Mouse (Mus musculus): Measurements from ENCODE around the gene Fkbp5. TPM values are rescaled to one million over a fixed set of nuclear protein-coding genes. Genes with fewer than 3 reads are reported as not detected.
A peak's percentile ranks its signal among the peaks of the same experiment; 100 is the strongest.

The Fkbp5 gene
- 14.4 and 17.5 TPM in 2 replicates for total RNA-seq (2012; rRNA removed)
- total RNA-seq (2014; rRNA removed): 21.5 and 22.6 TPM in 2 replicates
- 31.4 and 35.3 TPM in 2 replicates for polyA plus RNA-seq (2012; ENCODE audit: insufficient read length, low read depth)

- no peak for TF ChIP-seq JUN (IDR thresholded peaks at IDR 0.05; ENCODE audit: insufficient read depth, low read depth, low read length)
- TF ChIP-seq MYC (IDR thresholded peaks at IDR 0.05; ENCODE audit: low read depth, low read length): no peak
- TF ChIP-seq IRF4 (IDR thresholded peaks at IDR 0.05; ENCODE audit: low read depth, low read length): no peak
- TF ChIP-seq HCFC1 (IDR thresholded peaks at IDR 0.05; ENCODE audit: low read depth, low read length): no peak
- TF ChIP-seq UBTF (IDR thresholded peaks at IDR 0.05; ENCODE audit: low read depth, low read length): no peak
- no peak for TF ChIP-seq NELFE (IDR thresholded peaks at IDR 0.05; ENCODE audit: low read depth, low read length)
- TF ChIP-seq ZMIZ1 (IDR thresholded peaks at IDR 0.05; ENCODE audit: low read depth, low read length): no peak
- TF ChIP-seq MAFK (IDR thresholded peaks at IDR 0.05; ENCODE audit: insufficient replicate concordance, low read length): no peak
- TF ChIP-seq RCOR1 (conservative IDR thresholded peaks at IDR 0.05; ENCODE audit: low read depth, low read length): no peak
- TF ChIP-seq TCF12 (IDR thresholded peaks at IDR 0.05; ENCODE audit: low read depth, low read length): no peak
- TF ChIP-seq CHD1 (IDR thresholded peaks at IDR 0.05; ENCODE audit: low read depth, low read length): no peak
- TF ChIP-seq MEF2A (IDR thresholded peaks at IDR 0.05; ENCODE audit: borderline replicate concordance, low read depth, low read length): no peak
- TF ChIP-seq CHD2 (IDR thresholded peaks at IDR 0.05; ENCODE audit: low read length): no peak
- no peak for TF ChIP-seq ELF1 (IDR thresholded peaks at IDR 0.05; ENCODE audit: low read depth, low read length)
- no peak for TF ChIP-seq POLR2AphosphoS2 (IDR thresholded peaks at IDR 0.05; ENCODE audit: low read depth, low read length)
- TF ChIP-seq RAD21 (IDR thresholded peaks at IDR 0.05; ENCODE audit: low read depth, low read length): no peak
- no peak for TF ChIP-seq MXI1 (IDR thresholded peaks at IDR 0.05; ENCODE audit: low read depth, low read length)
- TF ChIP-seq TBP (conservative IDR thresholded peaks at IDR 0.05; ENCODE audit: low read depth, low read length): no peak
- no peak for TF ChIP-seq GABPA (IDR thresholded peaks at IDR 0.05; ENCODE audit: insufficient replicate concordance, low read depth, low read length)
- Histone ChIP-seq H3K79me2 (replicated peaks; ENCODE audit: control insufficient read depth, extremely low read depth, insufficient read depth, poor library complexity, severe bottlenecking) (no peaks in the 10 kb centered on the region), H3K4me1 (ENCODE audit: control insufficient read depth in 1 of 2, insufficient read depth in 2 of 2) (peaks cover 19 to 72% of the 10 kb centered on the region in 2 experiments), H3K4me2 (ENCODE audit: insufficient read depth, low read depth, poor library complexity, severe bottlenecking) (peak within 1 kb of the TSS; percentile 52), H3K27me3 (replicated peaks) (peaks cover 18% of the 10 kb centered on the region), H3K9ac (ENCODE audit: insufficient read depth, low read depth) (peak within 1 kb of the TSS; percentile 39), H3K9me3 (replicated peaks; ENCODE audit: low read length) (peaks cover 3% of the 10 kb centered on the region), H3K36me3 (replicated peaks in 1 of 2; ENCODE audit: control insufficient read depth in 1 of 2, insufficient read depth in 1 of 2, low read length in 1 of 2) (no peaks in the 10 kb centered on the region), H3K27ac (ENCODE audit: insufficient read depth, low read depth) (peak within 1 kb of the TSS; percentile 34; the same call in 1 of the 2 replicates), H3K4me3 (replicated peaks in 1 of 3; ENCODE audit: low read depth in 2 of 3, low read length in 2 of 3, poor library complexity in 1 of 3) (peak within 1 kb of the TSS; percentile 50 to 52 (median 52))
- dilution Hi-C loops (cut with MboI; ENCODE audit: extremely low pct_ligation_motif_present, extremely low pct_unique_long_range_greater_than_20kb, low sequenced_read_pairs): no loop called here
- no peak for DNase-seq (ENCODE audit: extremely low read depth)
- in situ Hi-C loops (cut with MboI; ENCODE audit: low pct_ligation_motif_present, low pct_unique_long_range_greater_than_20kb, low sequenced_read_pairs): loop anchor here (25.0 kb wide), 1 partner anchor 305 kb away; the partner anchor contains the start of gene Def6
Observed at GRCm38 (mm10) chr17:28517441-28517955, at the start of gene Fkbp5. Gene Fkbp5 (minus strand): TSS chr17:28517527.

- dilution Hi-C loops (cut with MboI; ENCODE audit: extremely low pct_ligation_motif_present, extremely low pct_unique_long_range_greater_than_20kb, low sequenced_read_pairs) (no loop called here), in situ Hi-C loops (cut with MboI; ENCODE audit: low pct_ligation_motif_present, low pct_unique_long_range_greater_than_20kb, low sequenced_read_pairs) (no loop called here)
- Histone ChIP-seq H3K27ac (ENCODE audit: insufficient read depth, low read depth) (no peak overlapping the region), H3K4me1 (ENCODE audit: control insufficient read depth in 1 of 2, insufficient read depth in 2 of 2) (no peaks in the 10 kb centered on the region), H3K4me3 (replicated peaks in 1 of 3; ENCODE audit: low read depth in 2 of 3, low read length in 2 of 3, poor library complexity in 1 of 3) (no peak overlapping the region), H3K9ac (ENCODE audit: insufficient read depth, low read depth) (no peak overlapping the region), H3K9me3 (replicated peaks; ENCODE audit: low read length) (no peaks in the 10 kb centered on the region), H3K27me3 (replicated peaks) (peaks cover 16% of the 10 kb centered on the region), H3K4me2 (ENCODE audit: insufficient read depth, low read depth, poor library complexity, severe bottlenecking) (no peak overlapping the region), H3K79me2 (replicated peaks; ENCODE audit: control insufficient read depth, extremely low read depth, insufficient read depth, poor library complexity, severe bottlenecking) (no peaks in the 10 kb centered on the region), H3K36me3 (replicated peaks in 1 of 2; ENCODE audit: control insufficient read depth in 1 of 2, insufficient read depth in 1 of 2, low read length in 1 of 2) (no peaks in the 10 kb centered on the region)
- DNase-seq (ENCODE audit: extremely low read depth): no peak
- TF ChIP-seq GABPA (IDR thresholded peaks at IDR 0.05; ENCODE audit: insufficient replicate concordance, low read depth, low read length): no peak
- TF ChIP-seq POLR2AphosphoS2 (IDR thresholded peaks at IDR 0.05; ENCODE audit: low read depth, low read length): no peak
- no peak for TF ChIP-seq CTCF (conservative IDR thresholded peaks at IDR 0.05 in 1 of 2, IDR thresholded peaks at IDR 0.05 in 1 of 2; ENCODE audit: low read depth in 2 of 2, low read length in 2 of 2)
- no peak for TF ChIP-seq TBP (conservative IDR thresholded peaks at IDR 0.05; ENCODE audit: low read depth, low read length)
- no peak for TF ChIP-seq UBTF (IDR thresholded peaks at IDR 0.05; ENCODE audit: low read depth, low read length)
- no peak for TF ChIP-seq USF2 (conservative IDR thresholded peaks at IDR 0.05; ENCODE audit: low read depth, low read length)
- no peak for TF ChIP-seq POLR2A (IDR thresholded peaks at IDR 0.05; ENCODE audit: low read depth, low read length)
- TF ChIP-seq RAD21 (IDR thresholded peaks at IDR 0.05; ENCODE audit: low read depth, low read length): no peak
- TF ChIP-seq MXI1 (IDR thresholded peaks at IDR 0.05; ENCODE audit: low read depth, low read length): no peak
- no peak for TF ChIP-seq USF1 (IDR thresholded peaks at IDR 0.05; ENCODE audit: low read depth, low read length)
- no peak for TF ChIP-seq E2F4 (IDR thresholded peaks at IDR 0.05; ENCODE audit: insufficient replicate concordance, low read depth, low read length)
- TF ChIP-seq ETS1 (conservative IDR thresholded peaks at IDR 0.05; ENCODE audit: low read depth, low read length): no peak
- TF ChIP-seq NRF1 (IDR thresholded peaks at IDR 0.05; ENCODE audit: low read depth, low read length): no peak
- TF ChIP-seq IRF4 (IDR thresholded peaks at IDR 0.05; ENCODE audit: low read depth, low read length): no peak
- TF ChIP-seq ELF1 (IDR thresholded peaks at IDR 0.05; ENCODE audit: low read depth, low read length): no peak
- TF ChIP-seq HCFC1 (IDR thresholded peaks at IDR 0.05; ENCODE audit: low read depth, low read length): no peak
- no peak for TF ChIP-seq MAX (IDR thresholded peaks at IDR 0.05; ENCODE audit: low read length)
Observed at GRCm38 (mm10) chr17:28565181-28565580, 47.9 kb upstream of the Fkbp5 start.
